Mouse (Mus musculus): ENCODE data around the gene Plxnb3. TPM values are rescaled to one million over a fixed set of nuclear protein-coding genes. Genes with fewer than 3 reads are reported as not detected.

The Plxnb3 gene
- polyA plus RNA-seq, 1 experiment = not detected

GRCm38 (mm10) chrX:73744774-73745481, 12.0 kb upstream of the Plxnb3 start:
- Histone ChIP-seq H3K4me1 (ENCODE audit: control insufficient read depth, insufficient read depth, low read length) (no peaks in the 10 kb centered on the region), H3K27me3 (ENCODE audit: control insufficient read depth, insufficient read depth, low read length, poor library complexity, severe bottlenecking) (no peaks in the 10 kb centered on the region), H3K9me3 (replicated peaks; ENCODE audit: control insufficient read depth, insufficient read depth, low read length, poor library complexity, severe bottlenecking) (no peaks in the 10 kb centered on the region), H3K4me3 (ENCODE audit: low read depth, low read length) (no peak overlapping the region), H3K9ac (ENCODE audit: low read depth, poor library complexity, severe bottlenecking) (no peak overlapping the region), H3K36me3 (ENCODE audit: control insufficient read depth, insufficient read depth, low read length, poor library complexity, severe bottlenecking) (no peaks in the 10 kb centered on the region), H3K27ac (ENCODE audit: insufficient read depth, low read length) (no peak overlapping the region; the same call in 1 of the 2 replicates)
- TF ChIP-seq CTCF (IDR thresholded peaks at IDR 0.05; ENCODE audit: low read depth, low read length) = no peak
- TF ChIP-seq POLR2A (IDR thresholded peaks at IDR 0.05; ENCODE audit: insufficient read depth, low read length) = no peak
- TF ChIP-seq EP300 (IDR thresholded peaks at IDR 0.05; ENCODE audit: insufficient read depth, low read depth, low read length) = no peak

GRCm38 (mm10) chrX:73748977-73749376, 7.9 kb upstream of the Plxnb3 start:
- no peaks in the 10 kb centered on the region for H3K4me1 ChIP-seq (ENCODE audit: control insufficient read depth, insufficient read depth, low read length)
- TF ChIP-seq EP300 (IDR thresholded peaks at IDR 0.05; ENCODE audit: insufficient read depth, low read depth, low read length) = no peak
- no peak for TF ChIP-seq CTCF (IDR thresholded peaks at IDR 0.05; ENCODE audit: low read depth, low read length)
- TF ChIP-seq POLR2A (IDR thresholded peaks at IDR 0.05; ENCODE audit: insufficient read depth, low read length) = no peak
- no peaks in the 10 kb centered on the region for H3K36me3 ChIP-seq (ENCODE audit: control insufficient read depth, insufficient read depth, low read length, poor library complexity, severe bottlenecking)
- no peaks in the 10 kb centered on the region for H3K9me3 ChIP-seq (replicated peaks; ENCODE audit: control insufficient read depth, insufficient read depth, low read length, poor library complexity, severe bottlenecking)
- no peak overlapping the region for H3K4me3 ChIP-seq (ENCODE audit: low read depth, low read length)
- no peak overlapping the region for H3K27ac ChIP-seq (ENCODE audit: insufficient read depth, low read length)
- H3K27me3 ChIP-seq (ENCODE audit: control insufficient read depth, insufficient read depth, low read length, poor library complexity, severe bottlenecking) = no peaks in the 10 kb centered on the region
- no peak overlapping the region for H3K9ac ChIP-seq (ENCODE audit: low read depth, poor library complexity, severe bottlenecking)

GRCm38 (mm10) chrX:73758611-73759290, 1.9 kb downstream of the Plxnb3 start:
- Histone ChIP-seq H3K27me3 (ENCODE audit: control insufficient read depth, insufficient read depth, low read length, poor library complexity, severe bottlenecking) (no peaks in the 10 kb centered on the region), H3K9ac (ENCODE audit: low read depth, poor library complexity, severe bottlenecking) (no peak overlapping the region), H3K9me3 (replicated peaks; ENCODE audit: control insufficient read depth, insufficient read depth, low read length, poor library complexity, severe bottlenecking) (no peaks in the 10 kb centered on the region), H3K4me3 (ENCODE audit: low read depth, low read length) (no peak overlapping the region), H3K4me1 (ENCODE audit: control insufficient read depth, insufficient read depth, low read length) (no peaks in the 10 kb centered on the region), H3K27ac (ENCODE audit: insufficient read depth, low read length) (no peak overlapping the region), H3K36me3 (ENCODE audit: control insufficient read depth, insufficient read depth, low read length, poor library complexity, severe bottlenecking) (no peaks in the 10 kb centered on the region)
- TF ChIP-seq POLR2A (IDR thresholded peaks at IDR 0.05; ENCODE audit: insufficient read depth, low read length) (no peak), EP300 (IDR thresholded peaks at IDR 0.05; ENCODE audit: insufficient read depth, low read depth, low read length) (no peak), CTCF (IDR thresholded peaks at IDR 0.05; ENCODE audit: low read depth, low read length) (no peak)

GRCm38 (mm10) chrX:73765311-73765710, 8.4 kb downstream of the Plxnb3 start:
- no peak overlapping the region for H3K4me3 ChIP-seq (ENCODE audit: low read depth, low read length)

GRCm38 (mm10) chrX:73767267-73767666, 10.4 kb downstream of the Plxnb3 start:
- Histone ChIP-seq H3K4me1 (ENCODE audit: control insufficient read depth, insufficient read depth, low read length) (no peaks in the 10 kb centered on the region), H3K27ac (ENCODE audit: insufficient read depth, low read length) (no peak overlapping the region), H3K9ac (ENCODE audit: low read depth, poor library complexity, severe bottlenecking) (no peak overlapping the region), H3K9me3 (replicated peaks; ENCODE audit: control insufficient read depth, insufficient read depth, low read length, poor library complexity, severe bottlenecking) (no peaks in the 10 kb centered on the region), H3K4me3 (ENCODE audit: low read depth, low read length) (no peak overlapping the region), H3K36me3 (ENCODE audit: control insufficient read depth, insufficient read depth, low read length, poor library complexity, severe bottlenecking) (no peaks in the 10 kb centered on the region), H3K27me3 (ENCODE audit: control insufficient read depth, insufficient read depth, low read length, poor library complexity, severe bottlenecking) (no peaks in the 10 kb centered on the region)
- TF ChIP-seq EP300 (IDR thresholded peaks at IDR 0.05; ENCODE audit: insufficient read depth, low read depth, low read length) = no peak
- no peak for TF ChIP-seq CTCF (IDR thresholded peaks at IDR 0.05; ENCODE audit: low read depth, low read length)
- TF ChIP-seq POLR2A (IDR thresholded peaks at IDR 0.05; ENCODE audit: insufficient read depth, low read length) = no peak

More at GRCm38 (mm10) chrX:73765311-73765710, 8.4 kb downstream of the Plxnb3 start:
- no peaks in the 10 kb centered on the region for H3K36me3 ChIP-seq (ENCODE audit: control insufficient read depth, insufficient read depth, low read length, poor library complexity, severe bottlenecking)
- H3K9ac ChIP-seq (ENCODE audit: low read depth, poor library complexity, severe bottlenecking) = no peak overlapping the region
- H3K9me3 ChIP-seq (replicated peaks; ENCODE audit: control insufficient read depth, insufficient read depth, low read length, poor library complexity, severe bottlenecking) = no peaks in the 10 kb centered on the region
- H3K4me1 ChIP-seq (ENCODE audit: control insufficient read depth, insufficient read depth, low read length) = no peaks in the 10 kb centered on the region
- H3K27me3 ChIP-seq (ENCODE audit: control insufficient read depth, insufficient read depth, low read length, poor library complexity, severe bottlenecking) = no peaks in the 10 kb centered on the region
- TF ChIP-seq POLR2A (IDR thresholded peaks at IDR 0.05; ENCODE audit: insufficient read depth, low read length) = no peak
- no peak for TF ChIP-seq CTCF (IDR thresholded peaks at IDR 0.05; ENCODE audit: low read depth, low read length)
- no peak for TF ChIP-seq EP300 (IDR thresholded peaks at IDR 0.05; ENCODE audit: insufficient read depth, low read depth, low read length)
- H3K27ac ChIP-seq (ENCODE audit: insufficient read depth, low read length) = no peak overlapping the region

Data from ES-Bruce4 (cell line).